Mouse (Mus musculus) cerebellum, postnatal 36 days (tissue): ENCODE measurements around the gene Ppm1f.
"Not testable (repeated sequence)": the region's sequence is repeated elsewhere in the genome, so short reads cannot be mapped to it uniquely, and the experiment has no call there.

Experiments used
- DNase-seq, 2 experiments: peaks; one replicate each; pipeline ENCODE4 v3.0.0; 2021 to 2022; ENCODE audit warnings: mixed read lengths in 2 of 2

Ppm1f gene

GRCm38 (mm10) chr16:16896382-16897055 lies at the start of gene Ppm1f:
Gene Ppm1f (plus strand): TSS chr16:16896469.
- DNase-seq = peak; percentile 96 to 98

- no peak for DNase-seq
Observed at GRCm38 (mm10) chr16:16849196-16849595, 47.1 kb upstream of the Ppm1f start.

- no peak for DNase-seq
Observed at GRCm38 (mm10) chr16:16852411-16852810, 43.9 kb upstream of the Ppm1f start.

DNA sequence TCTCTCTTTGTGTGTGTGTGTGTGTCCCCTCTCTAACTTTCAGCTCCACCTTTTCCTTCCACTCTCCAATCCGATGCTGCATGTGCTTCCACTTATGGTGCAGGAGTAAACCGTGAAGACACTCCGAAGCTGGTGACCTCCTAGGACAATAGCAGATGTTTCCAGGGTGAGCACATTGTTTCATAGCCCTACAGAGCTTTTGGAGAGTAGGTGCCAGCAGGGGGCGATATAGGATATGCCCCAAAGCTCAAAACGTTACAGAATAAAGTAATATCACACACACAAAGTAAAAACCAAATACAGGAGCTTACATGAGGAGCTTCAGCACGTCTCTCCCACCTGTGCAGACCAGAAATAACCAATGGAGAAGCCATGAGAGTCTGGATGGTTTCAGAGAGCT lies 41.4 kb upstream of the Ppm1f start:
- peak; percentile 6 to 15 for DNase-seq

DNA sequence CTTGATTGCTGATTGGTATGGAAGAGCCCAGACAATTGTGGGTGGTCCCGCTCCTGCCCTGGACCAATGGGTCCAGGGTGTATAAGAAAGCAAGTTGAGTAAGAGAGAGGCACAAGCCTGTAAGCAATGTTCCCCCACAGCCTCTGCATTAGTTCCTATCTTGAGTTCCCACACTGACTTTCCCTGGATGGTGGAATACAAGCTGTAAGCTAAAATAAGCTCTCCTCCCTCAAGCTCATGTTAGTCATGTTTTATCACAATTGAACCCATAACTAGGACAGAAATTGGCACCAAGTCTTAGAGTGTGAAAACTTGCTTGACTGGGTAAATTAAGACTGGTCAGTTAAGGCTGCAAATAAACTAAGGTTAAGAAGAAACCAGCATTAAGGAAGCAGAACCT lies 40.7 kb upstream of the Ppm1f start:
- no peak for DNase-seq

- not testable (repeated sequence) for DNase-seq
Observed at GRCm38 (mm10) chr16:16856054-16856453, 40.2 kb upstream of the Ppm1f start.

DNA sequence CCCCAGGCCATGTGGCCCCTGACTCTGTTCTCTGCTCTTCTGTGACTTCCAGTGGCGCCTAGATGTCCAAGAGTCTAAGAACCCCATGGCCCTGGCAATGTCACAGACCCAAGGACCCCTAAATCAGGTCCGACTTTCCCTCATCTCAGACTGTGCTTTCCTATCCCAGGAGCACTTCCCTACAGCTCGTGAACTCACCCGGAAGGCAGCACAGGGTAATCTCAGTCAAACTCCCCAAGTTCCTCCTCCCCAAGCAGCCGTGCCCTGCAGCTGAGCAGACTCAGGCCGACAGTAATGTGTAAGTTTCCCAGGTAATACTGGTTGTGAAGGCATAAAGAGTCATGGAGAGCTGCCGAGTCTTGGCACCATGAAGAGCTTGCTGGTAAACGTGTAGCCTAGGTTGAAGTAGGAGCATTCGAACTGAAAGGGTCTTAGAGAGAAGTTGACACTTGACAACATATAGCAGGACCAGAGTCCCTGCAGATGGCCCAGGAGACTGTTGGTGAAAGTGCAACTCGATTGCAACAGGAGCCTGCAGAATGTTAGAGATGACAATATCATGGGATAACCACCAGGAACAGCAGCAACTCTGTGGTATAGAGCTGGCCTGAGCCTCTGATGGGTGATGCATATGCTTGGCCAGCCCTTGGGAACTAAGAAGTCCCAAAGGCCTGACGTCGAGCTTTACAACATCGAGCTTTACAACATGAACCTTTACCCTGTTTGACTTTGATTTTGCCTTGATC lies 39.4 kb upstream of the Ppm1f start:
- DNase-seq = no peak

DNA sequence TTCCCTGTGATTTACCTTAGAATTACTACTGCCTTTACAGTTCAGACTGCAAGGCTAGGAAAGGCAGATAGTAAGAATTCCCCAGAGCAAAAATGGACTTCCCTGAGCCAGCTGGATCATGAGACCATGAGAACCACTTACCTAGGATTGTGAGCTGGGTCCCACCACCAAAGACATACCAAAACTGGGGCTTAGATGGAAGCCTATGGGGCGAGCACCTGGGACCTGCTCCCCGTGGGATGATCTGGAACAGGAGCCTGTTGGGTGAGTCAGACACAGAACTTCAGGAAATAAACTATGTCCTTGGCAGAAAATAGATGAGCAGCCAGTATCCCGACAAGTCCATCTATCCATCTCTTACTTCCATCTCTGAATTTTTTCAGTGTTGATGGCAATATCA lies 34.0 kb upstream of the Ppm1f start:
- no peak for DNase-seq

DNA sequence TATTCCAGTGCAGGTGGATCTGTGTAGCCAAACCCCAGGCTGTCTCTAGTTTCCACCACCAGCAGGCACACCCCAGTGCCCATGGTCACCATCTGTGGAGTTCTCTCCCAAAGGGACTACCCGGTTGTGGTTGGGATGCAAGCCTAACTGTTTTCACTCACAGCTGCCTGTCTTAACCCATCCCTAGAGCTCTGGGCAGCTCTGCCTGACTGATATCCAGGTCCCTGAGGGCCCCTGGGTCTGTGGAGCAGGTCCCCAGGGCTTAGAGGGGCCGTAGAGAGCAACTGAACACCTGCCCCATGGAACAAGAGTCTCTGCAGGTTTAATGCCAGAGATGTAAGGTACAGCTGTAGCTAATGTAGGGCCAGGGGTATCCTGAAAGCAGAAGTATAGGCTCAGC lies 32.3 kb upstream of the Ppm1f start, which contains the start of gene Igll1:
Gene Igll1 (minus strand): TSS at position 8 of the 400 bp plus-strand sequence.
- no peak for DNase-seq

GRCm38 (mm10) chr16:16865217-16865616 lies 31.1 kb upstream of the Ppm1f start:
- no peak for DNase-seq

GRCm38 (mm10) chr16:16865696-16866561 lies 30.3 kb upstream of the Ppm1f start:
- DNase-seq = no peak

DNA sequence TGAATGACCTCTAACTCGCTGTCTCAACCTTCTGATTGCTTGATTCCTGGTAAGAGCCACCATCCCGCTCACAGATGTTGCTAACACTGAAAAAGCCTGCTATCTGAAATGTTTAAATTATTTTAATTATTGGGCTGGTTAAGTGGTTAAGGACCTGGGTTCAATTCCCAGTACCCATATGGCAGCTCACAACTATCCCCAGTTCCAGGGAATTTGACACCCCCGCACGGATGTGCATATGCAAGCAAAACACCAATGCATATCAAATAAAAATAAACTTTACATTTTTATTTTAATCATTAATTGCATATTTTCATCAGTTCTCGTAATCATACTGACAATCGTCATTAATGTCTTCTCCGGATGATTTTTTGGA lies 26.0 kb upstream of the Ppm1f start:
- DNase-seq = no peak

- peak; percentile 86 to 89 for DNase-seq
Observed at GRCm38 (mm10) chr16:16870617-16871331, 25.5 kb upstream of the Ppm1f start, which contains the start of the genes Top3b and Vpreb1. Gene Top3b (plus strand): TSS chr16:16870736. Gene Vpreb1 (minus strand): TSS chr16:16870843.

GRCm38 (mm10) chr16:16879025-16879424 lies 17.2 kb upstream of the Ppm1f start:
- no peak for DNase-seq

GRCm38 (mm10) chr16:16888341-16888740 lies 7.9 kb upstream of the Ppm1f start:
- DNase-seq = no peak

- no peak for DNase-seq
Observed at GRCm38 (mm10) chr16:16892366-16892765, 3.9 kb upstream of the Ppm1f start.

DNA sequence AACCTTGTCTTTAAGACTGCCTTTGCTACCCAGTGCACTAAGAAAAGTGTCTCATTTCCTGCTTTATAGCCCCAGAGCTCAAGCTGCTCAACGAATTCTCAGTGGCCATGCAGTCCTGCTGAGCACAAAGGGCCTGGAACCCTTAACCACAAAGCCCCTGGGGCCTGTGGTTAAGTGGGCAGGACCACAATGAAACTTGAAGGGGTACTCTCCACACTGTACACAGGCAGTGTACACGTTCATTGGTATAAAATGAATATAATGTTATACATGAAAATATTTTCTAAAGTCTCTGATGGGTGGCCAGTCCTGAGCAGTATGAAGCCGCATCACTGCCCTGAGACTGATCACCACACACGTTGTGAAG lies 271 bp upstream of the Ppm1f start:
- no peak for DNase-seq

DNA sequence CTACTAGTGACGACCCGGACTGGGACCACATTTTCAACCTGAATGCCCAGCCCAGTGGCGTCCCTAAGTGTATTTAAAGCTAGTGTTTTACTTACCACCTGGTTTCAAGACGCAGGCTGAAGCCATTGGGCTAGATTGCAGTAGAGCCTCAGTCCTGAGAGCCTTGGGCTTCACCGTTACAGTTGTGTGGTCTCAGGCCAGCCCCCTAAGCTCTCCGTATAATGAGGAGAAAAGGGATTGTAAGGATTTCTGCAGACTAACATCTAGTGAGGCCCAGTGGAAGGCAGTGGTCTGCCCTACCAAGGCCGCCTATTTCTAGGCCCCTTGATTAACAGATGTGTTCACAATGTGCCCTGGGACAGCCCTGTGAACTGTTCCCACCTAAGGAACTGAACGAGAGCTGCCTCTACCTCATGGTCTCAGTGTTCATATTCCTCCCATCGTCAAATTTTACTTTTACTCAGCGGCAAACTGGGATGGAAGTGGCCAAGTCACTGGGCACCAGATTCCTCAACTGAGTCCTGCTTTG lies 851 bp downstream of the Ppm1f start:
- DNase-seq = no peak

- no peak for DNase-seq
Observed at GRCm38 (mm10) chr16:16902329-16902728, 6.1 kb downstream of the Ppm1f start.

GRCm38 (mm10) chr16:16903188-16903587 lies 6.9 kb downstream of the Ppm1f start:
- no peak for DNase-seq

DNA sequence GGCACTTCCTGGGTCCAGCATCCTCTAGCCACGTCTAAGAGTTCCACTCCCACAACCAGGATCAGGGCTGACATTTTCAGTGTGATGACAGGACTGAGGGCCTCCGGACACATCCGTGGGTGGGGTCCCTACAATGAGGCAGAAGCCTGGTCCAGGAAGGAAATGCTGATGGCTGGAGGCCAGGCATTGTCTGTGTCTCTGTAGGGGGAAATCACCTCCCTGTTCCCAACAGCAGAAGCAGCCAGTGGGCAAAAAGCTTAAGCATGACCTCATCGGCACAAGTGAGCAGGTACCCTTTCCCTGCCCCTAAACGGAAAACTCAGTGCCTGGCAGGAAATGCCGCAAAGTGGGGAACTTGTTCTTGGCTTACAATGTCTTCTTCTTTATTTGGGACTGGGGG lies 11.5 kb downstream of the Ppm1f start:
- DNase-seq = no peak
